Mouse (Mus musculus): ENCODE results near the gene Rln3. TPM values are rescaled to one million over a fixed set of nuclear protein-coding genes. Genes with fewer than 3 reads are reported as not detected.

Rln3 gene
- total RNA-seq, 2 experiments from 2014 or later = not detected

GRCm38 (mm10) chr8:83995973-83996372, 48.8 kb downstream of the Rln3 start:
- DNase-seq = no peak

- no peak for DNase-seq
Measured at GRCm38 (mm10) chr8:83994030-83994429, 50.8 kb downstream of the Rln3 start.

Small RNA genes within 50 kb of the gene (microRNA-seq; reads per million reads assigned to microRNA genes)
- gene Mir1199 (0.60 to 4.7 reads per million in 2 experiments), gene Mir709 (0 reads per million in 2 experiments), gene Mir8111 (5.7 to 8.1 reads per million in 2 experiments)

Other genes starting within 250 kb of the Rln3 start
- 100 to 1,000 TPM; 319 to 321 TPM for gene Adgrl1, start 144.9 kb downstream of the Rln3 start, total RNA-seq (2021)
- under 1 TPM; 0.43 to 0.47 TPM for gene Gm10644, start 89.8 kb downstream of the Rln3 start, total RNA-seq (2021)
- gene Asf1b, start 89.5 kb downstream of the Rln3 start, total RNA-seq (2021) = under 1 TPM; 0.32 to 0.48 TPM
- 100 to 1,000 TPM; 239 to 256 TPM for gene Prkaca, start 72.0 kb downstream of the Rln3 start, total RNA-seq (2021)
- 10 to 100 TPM; 42.1 to 43.1 TPM for gene Samd1, start 47.3 kb downstream of the Rln3 start, total RNA-seq (2021)
- under 1 TPM; 0.40 to 0.75 TPM for gene 1700067K01Rik, start 43.5 kb downstream of the Rln3 start, total RNA-seq (2021)
- 1 to 10 TPM in 1 of 2 experiments, under 1 TPM in 1; 0.52 to 1.2 TPM for gene 2210011C24Rik, start 32.8 kb downstream of the Rln3 start, total RNA-seq (2021)
- gene Palm3, start 23.5 kb downstream of the Rln3 start, total RNA-seq (2021) = 1 to 10 TPM; 2.9 to 4.1 TPM
- 1 to 10 TPM; 2.3 to 2.9 TPM for gene Il27ra, start 2.4 kb downstream of the Rln3 start, total RNA-seq (2021)
- gene Gm10643, start 20.1 kb upstream of the Rln3 start, total RNA-seq (2021) = 1 to 10 TPM; 4.2 to 4.4 TPM
- gene Rfx1, start 21.8 kb upstream of the Rln3 start, total RNA-seq (2021) = 10 to 100 TPM; 24.0 to 30.9 TPM
- 10 to 100 TPM; 16.7 to 20.9 TPM for gene Dcaf15, start 59.8 kb upstream of the Rln3 start, total RNA-seq (2021)
- not detected for gene Podnl1, start 81.0 kb upstream of the Rln3 start, total RNA-seq (2021)
- 10 to 100 TPM; 58.3 to 64.6 TPM for gene Cc2d1a, start 102.9 kb upstream of the Rln3 start, total RNA-seq (2021)
- 1 to 10 TPM; 1.7 to 1.8 TPM for gene 4930432K21Rik, start 103.0 kb upstream of the Rln3 start, total RNA-seq (2021)
- 1 to 10 TPM; 2.2 to 4.9 TPM for gene Nanos3, start 140.2 kb upstream of the Rln3 start, total RNA-seq (2021)
- 10 to 100 TPM; 16.8 to 18.1 TPM for gene Zswim4, start 192.1 kb upstream of the Rln3 start, total RNA-seq (2021)
- 100 to 1,000 TPM; 131 to 145 TPM for gene D8Ertd738e, start 204.7 kb upstream of the Rln3 start, total RNA-seq (2021)
- gene Mri1, start 212.3 kb upstream of the Rln3 start, total RNA-seq (2021) = 10 to 100 TPM; 15.1 to 16.2 TPM
- 10 to 100 TPM; 28.4 to 30.9 TPM for gene Ccdc130, start 225.4 kb upstream of the Rln3 start, total RNA-seq (2021)